Mouse (Mus musculus) cortical plate, adult 2 months (tissue): ENCODE results near the gene Shroom3. TPM values are rescaled to one million over a fixed set of nuclear protein-coding genes. Genes with fewer than 3 reads are reported as not detected.
A peak's percentile ranks its signal among the peaks of the same experiment; 100 is the strongest.

Source experiments
- H3K27ac ChIP-seq: fragments of 200-500 bp; 2 replicates; pipeline ENCODE4 v1.5.1; 2012; ENCODE audit warnings: low read length, control low read depth, inconsistent platforms; ENCODE audit not compliant: insufficient read depth
- H3K4me1 ChIP-seq: fragments of 200-500 bp; 2 replicates; pipeline ENCODE4 v1.6.1; 2011; ENCODE audit warnings: low read length; ENCODE audit not compliant: control insufficient read depth, insufficient read depth
- H3K4me3 ChIP-seq: fragments of 200-500 bp; 2 replicates; pipeline ENCODE4 v1.5.1; 2011; ENCODE audit warnings: mild to moderate bottlenecking, low read length, control low read depth; ENCODE audit not compliant: insufficient read depth
- CTCF ChIP-seq: fragments of 200-500 bp; IDR thresholded peaks from 2 replicates; pipeline ENCODE4 v1.5.1; 2011; ENCODE audit warnings: mild to moderate bottlenecking, control low read depth, low read length; ENCODE audit not compliant: insufficient read depth; ENCODE audit errors: extremely low read depth
- POLR2A ChIP-seq: fragments of 200-500 bp; IDR thresholded peaks from 2 replicates; pipeline ENCODE4 v1.6.1; 2011; ENCODE audit warnings: mild to moderate bottlenecking, low read length, control low read depth; ENCODE audit not compliant: insufficient read depth; ENCODE audit errors: extremely low read depth
- polyA plus RNA-seq: library from polyadenylated mRNA; depleted of rRNA; stranded (reverse); fragments of >200 nt; gene quantifications from 2 replicates; pipeline ENCODE4 v1.2.3, GENCODE M21; 2012

Shroom3 gene
- polyA plus RNA-seq, 1 experiment: 1.9 TPM

DNA sequence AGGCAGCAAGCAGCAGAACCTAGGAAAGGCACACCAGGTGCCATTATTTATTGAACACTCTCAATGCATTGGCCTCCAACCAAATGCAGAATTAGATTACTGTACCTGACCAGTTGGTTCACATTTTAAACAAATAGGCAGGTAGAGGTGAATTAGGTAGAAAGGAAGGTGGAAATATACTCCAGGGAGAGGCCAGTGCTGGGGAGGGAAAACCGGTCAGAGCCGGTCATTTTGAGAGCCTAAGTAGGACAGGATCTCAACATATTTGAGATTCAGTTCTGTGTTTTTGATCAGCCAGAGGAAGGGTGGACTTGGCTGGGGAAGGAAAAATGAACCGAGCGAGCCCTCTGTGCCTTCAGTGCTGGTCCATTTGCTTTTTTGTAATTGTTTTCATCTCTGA, 175.3 kb downstream of the Shroom3 start:
- Histone ChIP-seq H3K4me1 (peaks cover 3% of the 10 kb centered on the region; the same call in 1 of the 2 replicates), H3K4me3 (no peak overlapping the region), H3K27ac (no peak overlapping the region)
- no peak for TF ChIP-seq CTCF
- TF ChIP-seq POLR2A: no peak

DNA sequence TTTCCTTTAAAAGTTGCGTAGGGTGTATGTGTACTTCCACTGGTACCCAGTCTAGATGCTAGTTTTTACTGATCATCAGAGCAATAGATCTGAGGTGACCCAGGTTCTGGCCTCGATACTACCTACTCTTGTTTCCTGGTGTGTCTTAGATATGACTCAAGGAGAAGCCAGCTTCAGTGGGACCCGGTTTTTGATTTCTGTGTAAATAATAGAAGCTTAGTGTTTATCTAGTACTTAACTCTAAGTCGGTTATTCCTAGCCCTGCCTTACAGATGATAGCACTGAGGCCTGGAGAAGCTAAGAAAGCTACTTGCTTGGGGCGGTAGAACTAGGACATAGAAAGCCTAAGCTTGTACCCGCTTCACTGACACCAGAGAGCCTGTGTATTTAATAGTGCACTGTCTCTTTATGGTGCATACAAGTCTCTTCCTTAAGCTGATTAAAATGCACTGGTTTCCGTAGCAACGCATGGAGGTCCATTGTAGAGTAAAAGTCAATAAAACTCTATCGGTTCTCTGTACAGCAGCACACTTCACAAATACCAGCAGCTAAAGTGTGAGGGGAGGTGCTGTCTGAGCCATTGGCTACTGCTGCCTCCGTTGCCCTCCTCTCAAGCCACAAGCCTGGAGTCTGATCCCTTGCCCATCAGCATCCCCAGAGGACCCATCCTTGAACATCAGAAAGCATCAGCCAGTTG, 178.3 kb downstream of the Shroom3 start:
- Histone ChIP-seq H3K4me1 (peaks cover 3% of the 10 kb centered on the region; the same call in 1 of the 2 replicates), H3K4me3 (no peak overlapping the region), H3K27ac (no peak overlapping the region)
- TF ChIP-seq POLR2A (no peak), CTCF (no peak)

DNA sequence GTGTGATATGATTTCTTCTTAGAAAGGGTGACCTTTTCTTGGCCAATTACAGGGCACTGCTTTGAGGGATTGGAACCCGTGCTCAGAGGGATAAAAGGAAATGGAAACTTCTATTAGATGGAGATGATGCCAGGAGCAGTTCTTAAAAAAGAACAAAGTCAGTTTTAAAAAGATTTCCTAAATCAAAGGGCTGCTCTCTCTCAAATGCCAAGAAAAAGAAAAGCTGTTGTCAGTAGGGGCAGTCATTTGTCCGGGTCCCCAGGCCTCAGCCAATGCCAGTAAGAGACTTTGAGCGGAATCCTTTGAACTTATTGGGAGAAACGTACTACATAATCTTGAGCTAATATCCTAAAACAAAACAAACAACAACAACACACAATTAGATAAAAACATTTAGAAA, 181.9 kb downstream of the Shroom3 start:
- TF ChIP-seq CTCF (no peak), POLR2A (no peak)
- no peak overlapping the region for H3K4me3 ChIP-seq
- no peak overlapping the region for H3K27ac ChIP-seq
- no peaks in the 10 kb centered on the region for H3K4me1 ChIP-seq

DNA sequence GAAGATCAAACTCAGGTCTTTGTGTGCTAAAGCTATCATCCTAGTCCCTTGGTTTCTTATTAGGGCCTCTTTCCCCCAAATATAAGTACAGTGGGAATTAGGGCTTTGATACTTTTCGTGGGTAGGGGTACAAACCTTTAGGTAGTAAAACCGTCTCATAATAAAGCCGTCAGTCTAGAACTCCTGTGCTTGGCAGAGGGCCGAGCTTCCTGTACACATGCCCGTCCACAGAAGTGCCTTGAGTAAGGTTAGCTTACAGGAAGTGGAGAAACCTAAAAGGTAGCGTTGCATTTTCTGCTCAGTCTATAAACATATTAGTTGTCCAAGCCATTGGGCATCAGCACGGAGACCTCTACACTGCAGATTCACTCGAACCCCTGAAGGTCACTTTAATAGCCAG, 183.3 kb downstream of the Shroom3 start:
- no peak overlapping the region for H3K27ac ChIP-seq
- H3K4me3 ChIP-seq: no peak overlapping the region
- TF ChIP-seq CTCF (no peak), POLR2A (no peak)
- no peaks in the 10 kb centered on the region for H3K4me1 ChIP-seq

DNA sequence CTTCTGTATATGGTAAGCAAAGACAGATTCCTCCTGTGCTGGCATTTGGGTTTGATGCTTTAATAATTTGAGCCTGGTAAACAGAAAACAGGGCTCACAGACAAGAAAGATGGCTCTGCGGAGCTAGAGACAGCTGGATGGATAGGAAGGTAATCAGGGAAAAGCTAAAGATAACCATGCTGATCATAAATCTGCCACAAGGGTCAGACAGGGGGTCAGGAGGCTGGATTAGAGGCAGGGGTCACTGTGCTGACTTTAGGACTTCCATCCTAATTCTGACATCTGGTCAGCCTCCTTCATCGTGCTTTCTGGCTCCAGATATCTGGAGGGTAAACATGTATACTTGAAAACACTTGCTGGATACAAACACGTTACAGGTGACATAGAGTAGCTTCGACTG, 184.0 kb downstream of the Shroom3 start:
- H3K4me3 ChIP-seq: no peak overlapping the region
- H3K27ac ChIP-seq: no peak overlapping the region
- no peaks in the 10 kb centered on the region for H3K4me1 ChIP-seq
- no peak for TF ChIP-seq CTCF
- TF ChIP-seq POLR2A: no peak

DNA sequence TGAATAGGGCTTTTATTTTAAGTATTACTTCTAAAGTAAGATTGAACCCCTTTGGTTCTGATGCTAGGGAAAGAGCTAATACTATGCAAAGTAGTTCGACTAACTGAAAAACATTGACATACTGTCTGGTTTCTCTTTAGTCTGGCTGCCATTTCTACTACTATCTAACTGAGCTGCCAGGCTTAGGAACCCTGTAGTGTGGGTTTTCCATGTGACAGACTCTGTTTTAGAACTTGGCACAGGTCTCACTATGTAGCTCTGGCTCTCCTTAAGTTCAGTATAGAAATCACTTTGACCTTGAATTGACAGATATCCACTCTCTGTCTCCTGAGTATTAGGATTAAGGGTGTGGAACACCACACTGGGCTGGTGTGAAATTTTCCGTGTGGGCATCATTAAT, 185.0 kb downstream of the Shroom3 start:
- Histone ChIP-seq H3K4me1 (no peaks in the 10 kb centered on the region), H3K27ac (no peak overlapping the region), H3K4me3 (no peak overlapping the region)
- TF ChIP-seq CTCF (no peak), POLR2A (no peak)

DNA sequence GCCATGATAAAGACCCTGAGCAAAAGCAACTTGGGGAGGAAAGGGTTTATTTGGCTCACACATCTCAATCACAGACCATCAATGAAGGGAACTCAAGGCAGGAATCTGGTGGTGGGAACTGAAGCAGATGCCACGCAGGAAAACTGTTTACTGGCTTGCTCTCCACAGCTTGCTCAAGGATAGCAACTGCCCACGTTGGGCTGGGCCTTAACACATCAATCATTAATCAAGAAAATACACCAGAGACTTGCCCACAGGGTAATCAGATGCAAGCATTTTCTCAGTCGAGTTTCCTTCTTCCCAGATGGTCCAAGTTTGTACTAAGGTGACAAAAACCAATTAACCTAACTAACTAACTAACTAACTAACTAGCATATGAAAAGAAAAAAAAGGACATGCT, 187.8 kb downstream of the Shroom3 start:
- no peak for TF ChIP-seq POLR2A
- TF ChIP-seq CTCF: no peak
- Histone ChIP-seq H3K4me1 (no peaks in the 10 kb centered on the region), H3K4me3 (no peak overlapping the region), H3K27ac (no peak overlapping the region)

DNA sequence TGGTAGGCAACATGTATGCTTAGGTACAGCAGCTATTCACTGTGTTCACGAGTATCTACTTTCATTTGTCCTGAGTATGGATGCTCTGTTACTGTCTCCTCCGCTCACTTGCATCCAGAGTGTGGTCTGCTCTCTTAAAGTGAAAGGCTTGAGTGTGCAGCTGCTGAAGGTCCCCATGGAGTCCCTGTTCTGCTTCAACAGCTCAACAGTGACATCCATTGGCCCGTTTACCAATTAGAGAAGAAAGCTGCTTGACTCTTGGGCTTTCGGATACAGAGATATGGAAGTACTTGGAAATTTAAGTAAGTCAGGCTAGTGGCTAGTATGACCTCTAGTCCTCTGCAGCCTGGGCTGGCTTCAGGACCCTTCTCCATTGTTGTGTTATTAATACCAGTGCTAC, 188.9 kb downstream of the Shroom3 start:
- no peak for TF ChIP-seq POLR2A
- peak; percentile 28; the same call in 1 of the 2 replicates for TF ChIP-seq CTCF
- Histone ChIP-seq H3K4me1 (no peaks in the 10 kb centered on the region), H3K4me3 (no peak overlapping the region), H3K27ac (no peak overlapping the region)

DNA sequence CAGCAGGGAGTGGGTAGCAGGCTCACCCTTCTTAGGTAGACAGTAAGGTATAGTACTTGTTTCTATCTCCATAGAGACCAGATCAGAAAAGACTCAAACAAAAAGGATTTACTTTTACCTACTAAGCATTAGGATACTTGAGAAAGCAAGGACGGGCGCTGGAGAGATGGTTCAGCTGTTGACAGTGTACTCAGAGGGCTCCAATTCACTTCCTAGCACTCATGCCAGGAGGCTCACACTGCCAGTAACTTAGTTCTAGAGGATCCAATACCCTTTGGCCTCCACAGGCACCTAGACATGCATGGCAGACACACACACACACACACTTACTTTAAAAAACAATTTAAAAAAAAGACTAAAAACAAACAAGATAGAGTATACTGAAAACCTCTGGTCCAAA, 189.8 kb downstream of the Shroom3 start:
- H3K4me3 ChIP-seq: no peak overlapping the region
- H3K4me1 ChIP-seq: no peaks in the 10 kb centered on the region
- no peak overlapping the region for H3K27ac ChIP-seq
- TF ChIP-seq CTCF (no peak), POLR2A (no peak)

DNA sequence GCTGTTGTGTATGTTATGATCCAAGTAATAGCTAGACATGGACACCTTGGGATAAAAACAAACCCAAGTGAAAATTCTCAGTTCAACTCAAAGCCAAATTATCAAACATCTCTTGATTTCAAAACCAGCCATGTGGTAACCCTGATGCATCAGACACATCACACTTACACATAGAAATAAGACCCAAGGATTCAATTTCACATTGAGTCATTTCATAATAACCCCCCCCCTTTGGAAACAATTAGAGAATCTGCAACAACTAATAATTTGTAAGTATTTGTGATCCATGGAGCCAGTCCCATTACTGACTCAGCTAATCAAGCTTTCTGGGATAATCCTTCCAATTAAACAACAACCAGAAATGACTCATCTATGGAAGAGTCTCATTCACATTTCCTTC, 190.3 kb downstream of the Shroom3 start:
- Histone ChIP-seq H3K27ac (no peak overlapping the region), H3K4me3 (no peak overlapping the region), H3K4me1 (no peaks in the 10 kb centered on the region)
- no peak for TF ChIP-seq CTCF
